Mouse (Mus musculus) MEL (cell line): ENCODE measurements at regions not wholly inside any gene's neighbourhood (a gene's known extent, or its start where the extent isn't known, plus 50 kb on each side); places are given as distances from the start of the nearest gene placed in this dataset.

Experiments
- DNase-seq: peaks from one replicate; pipeline ENCODE4 v3.0.0; 2011; ENCODE audit warnings: low read depth, low spot score
- H3K27ac ChIP-seq: 2 replicates; pipeline ENCODE4 v1.5.1; 2012; ENCODE audit warnings: low read depth, mild to moderate bottlenecking, control low read depth, low read length, moderate library complexity; ENCODE audit not compliant: control insufficient read depth
- H3K27me3 ChIP-seq, 2 experiments: fragments of 150-350 bp in 1 of 2; sonication (generic) in 1 of 2; 2 replicates each; pipeline ENCODE4 v1.6.1; 2012; ENCODE audit warnings: low read length in 2 of 2, mild to moderate bottlenecking in 2 of 2, improper control_type of control experiment in 1 of 2, moderate library complexity in 1 of 2; ENCODE audit not compliant: insufficient read depth in 2 of 2, control insufficient read depth in 1 of 2
- H3K36me3 ChIP-seq, 2 experiments: 2 replicates each; pipeline ENCODE4 v1.6.1; 2012 to 2014; ENCODE audit warnings: low read length in 2 of 2, improper control_type of control experiment in 1 of 2, inconsistent platforms in 1 of 2, mild to moderate bottlenecking in 1 of 2; ENCODE audit not compliant: insufficient read depth in 2 of 2, control insufficient read depth in 1 of 2
- H3K4me1 ChIP-seq, 2 experiments: fragments of 150-350 bp in 1 of 2; sonication (generic) in 1 of 2; 2 replicates each; pipeline ENCODE4 v1.6.1; 2012; ENCODE audit warnings: low read length in 2 of 2, improper control_type of control experiment in 1 of 2, mild to moderate bottlenecking in 1 of 2; ENCODE audit not compliant: insufficient read depth in 2 of 2, control insufficient read depth in 1 of 2
- H3K4me3 ChIP-seq, 2 experiments: fragments of 150-350 bp in 1 of 2; sonication (generic) in 1 of 2; 2 replicates each; pipeline ENCODE4 v1.5.1; 2012; ENCODE audit warnings: low read depth in 2 of 2, low read length in 2 of 2, mild to moderate bottlenecking in 2 of 2, moderate library complexity in 2 of 2, control low read depth in 1 of 2, improper control_type of control experiment in 1 of 2; ENCODE audit not compliant: control insufficient read depth in 1 of 2, insufficient read depth in 1 of 2
- H3K79me2 ChIP-seq: 2 replicates; pipeline ENCODE4 v1.6.1; 2012; ENCODE audit warnings: mild to moderate bottlenecking, low read length, moderate library complexity; ENCODE audit not compliant: control insufficient read depth, poor library complexity, insufficient read depth
- H3K9ac ChIP-seq: 2 replicates; pipeline ENCODE4 v1.6.1; 2012; ENCODE audit warnings: low read depth, mild to moderate bottlenecking, control low read depth, low read length, moderate library complexity; ENCODE audit not compliant: control insufficient read depth, poor library complexity, severe bottlenecking
- H3K9me3 ChIP-seq: fragments of 150-350 bp; sonication (generic); replicated peaks from 2 replicates; pipeline ENCODE4 v1.6.1; 2012; ENCODE audit warnings: mild to moderate bottlenecking, low read length, improper control_type of control experiment, moderate library complexity; ENCODE audit not compliant: insufficient read depth
- GABPA ChIP-seq: IDR thresholded peaks from 2 replicates; pipeline ENCODE4 v1.6.1; 2012; ENCODE audit warnings: low read depth, mild to moderate bottlenecking, inconsistent platforms, low read length, improper control_type of control experiment, moderate library complexity
- NRF1 ChIP-seq: IDR thresholded peaks from 2 replicates; pipeline ENCODE4 v1.6.1; 2014; ENCODE audit warnings: low read depth, mild to moderate bottlenecking, inconsistent platforms, low read length, improper control_type of control experiment, moderate library complexity; ENCODE audit not compliant: poor library complexity, insufficient read depth, severe bottlenecking
- SIN3A ChIP-seq: IDR thresholded peaks from 2 replicates; pipeline ENCODE4 v1.6.1; 2012; ENCODE audit warnings: low read length, improper control_type of control experiment, inconsistent platforms

DNA sequence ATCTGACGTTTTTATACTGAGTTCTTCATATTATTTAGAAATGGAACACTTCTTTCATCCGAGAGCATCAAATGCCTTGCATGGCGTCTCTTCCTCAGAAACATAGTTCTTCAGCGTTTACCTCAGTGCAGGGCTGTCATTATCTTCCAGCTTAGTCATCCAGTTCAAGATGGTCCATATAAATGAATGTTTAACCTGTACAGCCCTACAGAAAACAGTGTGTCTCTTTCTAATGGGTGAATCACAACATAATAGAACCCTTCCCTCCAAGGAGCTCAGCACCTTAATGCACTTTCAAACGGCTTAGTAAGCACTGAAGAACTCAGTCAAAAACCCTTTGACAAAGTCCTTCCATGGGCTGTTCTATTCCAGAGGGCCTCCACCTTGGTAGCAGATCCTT is 49.8 kb upstream of the Atp2b1 start:
- Histone ChIP-seq H3K36me3 (peaks cover 0 to 17% of the 10 kb centered on the region in 2 experiments; a peak in 2 of 4 replicates), H3K4me3 (no peak overlapping the region), H3K27ac (no peak overlapping the region), H3K79me2 (no peaks in the 10 kb centered on the region), H3K27me3 (no peaks in the 10 kb centered on the region), H3K9ac (no peak overlapping the region), H3K9me3 (no peaks in the 10 kb centered on the region), H3K4me1 (peaks cover 5 to 10% of the 10 kb centered on the region in 2 experiments)
- DNase-seq: no peak
- TF ChIP-seq SIN3A (no peak), NRF1 (no peak), GABPA (no peak)
